Mouse (Mus musculus): Measurements from ENCODE around the gene Mylk3. TPM values are rescaled to one million over a fixed set of nuclear protein-coding genes. Genes with fewer than 3 reads are reported as not detected.

Mylk3 gene
- total and polyA plus RNA-seq, 3 experiments = 83.5 to 148 (median 96.6) TPM

- peaks cover 61% of the 10 kb centered on the region for H3K36me3 ChIP-seq (replicated peaks)
- no peak for TF ChIP-seq TAL1 (conservative IDR thresholded peaks at IDR 0.05; ENCODE audit: low read depth, low read length)
- no peak for TF ChIP-seq POLR2AphosphoS5 (IDR thresholded peaks at IDR 0.05; ENCODE audit: insufficient replicate concordance, low read depth, low read length)
- TF ChIP-seq GATA1 (IDR thresholded peaks at IDR 0.05; ENCODE audit: borderline replicate concordance, low read length) = no peak
- no peak for TF ChIP-seq GATA2 (IDR thresholded peaks at IDR 0.05; ENCODE audit: borderline replicate concordance, low read depth, low read length)
- no peak for TF ChIP-seq CTCF (IDR thresholded peaks at IDR 0.05; ENCODE audit: low read depth, low read length)
- H3K4me1 ChIP-seq (ENCODE audit: insufficient read depth, low read depth, low read length) = peaks cover 68% of the 10 kb centered on the region
- no peak for ATAC-seq (ENCODE audit: extremely low read depth, insufficient number of reproducible peaks, low FRiP score, poor library complexity, severe bottlenecking)
- DNase-seq (ENCODE audit: low spot score) = no peak
- no peaks in the 10 kb centered on the region for H3K27me3 ChIP-seq (ENCODE audit: insufficient read depth, low read length)
- no peaks in the 10 kb centered on the region for H3K9me3 ChIP-seq (replicated peaks)
- no peak overlapping the region for H3K4me3 ChIP-seq (ENCODE audit: low read depth, low read length)
Measured at GRCm38 (mm10) chr8:85371736-85372464, 14.2 kb downstream of the Mylk3 start.

GRCm38 (mm10) chr8:85365176-85365575 lies 21.0 kb downstream of the Mylk3 start:
- H3K27me3 ChIP-seq (ENCODE audit: insufficient read depth, low read length) = no peaks in the 10 kb centered on the region
- peaks cover 61% of the 10 kb centered on the region for H3K4me1 ChIP-seq (ENCODE audit: insufficient read depth, low read depth, low read length)
- no peak for ATAC-seq (ENCODE audit: extremely low read depth, insufficient number of reproducible peaks, low FRiP score, poor library complexity, severe bottlenecking)
- DNase-seq (ENCODE audit: low spot score) = no peak
- H3K9me3 ChIP-seq (replicated peaks) = no peaks in the 10 kb centered on the region
- TF ChIP-seq POLR2AphosphoS5 (IDR thresholded peaks at IDR 0.05; ENCODE audit: insufficient replicate concordance, low read depth, low read length) (no peak), GATA2 (IDR thresholded peaks at IDR 0.05; ENCODE audit: borderline replicate concordance, low read depth, low read length) (no peak), GATA1 (IDR thresholded peaks at IDR 0.05; ENCODE audit: borderline replicate concordance, low read length) (no peak), TAL1 (conservative IDR thresholded peaks at IDR 0.05; ENCODE audit: low read depth, low read length) (no peak), CTCF (IDR thresholded peaks at IDR 0.05; ENCODE audit: low read depth, low read length) (no peak)
- peaks cover 53% of the 10 kb centered on the region for H3K36me3 ChIP-seq (replicated peaks)
- no peak overlapping the region; the same call in 1 of the 2 replicates for H3K4me3 ChIP-seq (ENCODE audit: low read depth, low read length)

- Histone ChIP-seq H3K36me3 (replicated peaks) (peaks cover 58% of the 10 kb centered on the region), H3K4me3 (ENCODE audit: low read depth, low read length) (peak overlapping the region; percentile 52; the same call in 1 of the 2 replicates), H3K4me1 (ENCODE audit: insufficient read depth, low read depth, low read length) (peaks cover 61% of the 10 kb centered on the region), H3K27me3 (ENCODE audit: insufficient read depth, low read length) (no peaks in the 10 kb centered on the region), H3K9me3 (replicated peaks) (no peaks in the 10 kb centered on the region)
- TF ChIP-seq POLR2AphosphoS5 (IDR thresholded peaks at IDR 0.05; ENCODE audit: insufficient replicate concordance, low read depth, low read length) (no peak), GATA1 (IDR thresholded peaks at IDR 0.05; ENCODE audit: borderline replicate concordance, low read length) (no peak), CTCF (IDR thresholded peaks at IDR 0.05; ENCODE audit: low read depth, low read length) (no peak), TAL1 (conservative IDR thresholded peaks at IDR 0.05; ENCODE audit: low read depth, low read length) (no peak)
- DNase-seq (ENCODE audit: low spot score) = no peak
- no peak for ATAC-seq (ENCODE audit: extremely low read depth, insufficient number of reproducible peaks, low FRiP score, poor library complexity, severe bottlenecking)
Measured at GRCm38 (mm10) chr8:85364628-85365027, 21.5 kb downstream of the Mylk3 start.

- H3K4me1 ChIP-seq (ENCODE audit: insufficient read depth, low read depth, low read length) = peaks cover 59% of the 10 kb centered on the region
- ATAC-seq (ENCODE audit: extremely low read depth, insufficient number of reproducible peaks, low FRiP score, poor library complexity, severe bottlenecking) = peak; percentile 85
- H3K4me3 ChIP-seq (ENCODE audit: low read depth, low read length) = no peak overlapping the region
- TF ChIP-seq CTCF (IDR thresholded peaks at IDR 0.05; ENCODE audit: low read depth, low read length) (no peak), POLR2AphosphoS5 (IDR thresholded peaks at IDR 0.05; ENCODE audit: insufficient replicate concordance, low read depth, low read length) (no peak), TAL1 (conservative IDR thresholded peaks at IDR 0.05; ENCODE audit: low read depth, low read length) (peak; percentile 71)
- peaks cover 69% of the 10 kb centered on the region for H3K36me3 ChIP-seq (replicated peaks)
- DNase-seq (ENCODE audit: low spot score) = peak; percentile 56
- H3K9me3 ChIP-seq (replicated peaks) = no peaks in the 10 kb centered on the region
- no peaks in the 10 kb centered on the region for H3K27me3 ChIP-seq (ENCODE audit: insufficient read depth, low read length)
Measured at GRCm38 (mm10) chr8:85363406-85363805, 22.7 kb downstream of the Mylk3 start.

GRCm38 (mm10) chr8:85362211-85362610 lies 23.9 kb downstream of the Mylk3 start:
- DNase-seq (ENCODE audit: low spot score) (no peak), ATAC-seq (ENCODE audit: extremely low read depth, insufficient number of reproducible peaks, low FRiP score, poor library complexity, severe bottlenecking) (no peak)
- Histone ChIP-seq H3K36me3 (replicated peaks) (peaks cover 71% of the 10 kb centered on the region), H3K9me3 (replicated peaks) (no peaks in the 10 kb centered on the region), H3K27me3 (ENCODE audit: insufficient read depth, low read length) (no peaks in the 10 kb centered on the region), H3K4me1 (ENCODE audit: insufficient read depth, low read depth, low read length) (peaks cover 53% of the 10 kb centered on the region), H3K4me3 (ENCODE audit: low read depth, low read length) (no peak overlapping the region)
- TF ChIP-seq CTCF (IDR thresholded peaks at IDR 0.05; ENCODE audit: low read depth, low read length) (no peak), GATA2 (IDR thresholded peaks at IDR 0.05; ENCODE audit: borderline replicate concordance, low read depth, low read length) (no peak), POLR2AphosphoS5 (IDR thresholded peaks at IDR 0.05; ENCODE audit: insufficient replicate concordance, low read depth, low read length) (no peak), TAL1 (conservative IDR thresholded peaks at IDR 0.05; ENCODE audit: low read depth, low read length) (no peak), GATA1 (IDR thresholded peaks at IDR 0.05; ENCODE audit: borderline replicate concordance, low read length) (no peak)

GRCm38 (mm10) chr8:85353287-85353686 lies 32.9 kb downstream of the Mylk3 start:
- ATAC-seq (ENCODE audit: extremely low read depth, insufficient number of reproducible peaks, low FRiP score, poor library complexity, severe bottlenecking) = no peak
- Histone ChIP-seq H3K36me3 (replicated peaks) (peaks cover 77% of the 10 kb centered on the region), H3K9me3 (replicated peaks) (0 out of 2 replicates have a peak, but pooled peaks cover 2% of the 10 kb centered on the region), H3K4me1 (ENCODE audit: insufficient read depth, low read depth, low read length) (peaks cover 13% of the 10 kb centered on the region), H3K27me3 (ENCODE audit: insufficient read depth, low read length) (no peaks in the 10 kb centered on the region), H3K4me3 (ENCODE audit: low read depth, low read length) (no peak overlapping the region)
- DNase-seq (ENCODE audit: low spot score) = no peak
- TF ChIP-seq POLR2AphosphoS5 (IDR thresholded peaks at IDR 0.05; ENCODE audit: insufficient replicate concordance, low read depth, low read length) = no peak
- no peak for TF ChIP-seq GATA1 (IDR thresholded peaks at IDR 0.05; ENCODE audit: borderline replicate concordance, low read length)
- no peak for TF ChIP-seq GATA2 (IDR thresholded peaks at IDR 0.05; ENCODE audit: borderline replicate concordance, low read depth, low read length)
- TF ChIP-seq CTCF (IDR thresholded peaks at IDR 0.05; ENCODE audit: low read depth, low read length) = no peak
- TF ChIP-seq TAL1 (conservative IDR thresholded peaks at IDR 0.05; ENCODE audit: low read depth, low read length) = no peak

Measured in G1E (cell line).